Mouse (Mus musculus): ENCODE measurements around the gene Crtc3. TPM values are rescaled to one million over a fixed set of nuclear protein-coding genes. Genes with fewer than 3 reads are reported as not detected.

Crtc3 gene
- total RNA-seq, 2 experiments from 2014 or later = 21.4 to 25.9 TPM

GRCm38 (mm10) chr7:80557161-80557560 is 131.5 kb downstream of the Crtc3 start:
- no peak for DNase-seq (ENCODE audit: low spot score in 2 of 2)

- DNase-seq (ENCODE audit: low spot score in 2 of 2) = no peak
These were observed 132.5 kb downstream of the Crtc3 start for GRCm38 (mm10) chr7:80556166-80556565.

GRCm38 (mm10) chr7:80555146-80555545 is 133.5 kb downstream of the Crtc3 start:
- no peak for DNase-seq (ENCODE audit: low spot score in 2 of 2)

GRCm38 (mm10) chr7:80554180-80555021 is 134.3 kb downstream of the Crtc3 start:
- no peak for DNase-seq (ENCODE audit: low spot score in 2 of 2)

GRCm38 (mm10) chr7:80548513-80549260 is 140.0 kb downstream of the Crtc3 start:
- DNase-seq (ENCODE audit: low spot score in 2 of 2) = no peak

GRCm38 (mm10) chr7:80542139-80542831 is 146.4 kb downstream of the Crtc3 start:
- DNase-seq (ENCODE audit: low spot score in 2 of 2) = no peak

GRCm38 (mm10) chr7:80539581-80539980 is 149.1 kb downstream of the Crtc3 start:
- no peak for DNase-seq (ENCODE audit: low spot score in 2 of 2)

Other genes starting within 250 kb of the Crtc3 start
- gene Blm, start 153.8 kb downstream of the Crtc3 start, total RNA-seq (2021) = 1 to 10 TPM; 7.0 to 8.1 TPM
- gene Iqgap1, start 137.1 kb upstream of the Crtc3 start, total RNA-seq (2021) = 10 to 100 TPM; 28.8 to 37.8 TPM
- 10 to 100 TPM; 13.5 to 14.4 TPM for gene Zscan2, start 172.0 kb upstream of the Crtc3 start, total RNA-seq (2021)
- gene Wdr73, start 212.4 kb upstream of the Crtc3 start, total RNA-seq (2021) = 10 to 100 TPM; 28.4 to 33.4 TPM
- gene Nmb, start 216.2 kb upstream of the Crtc3 start, total RNA-seq (2021) = 10 to 100 TPM in 1 of 2 experiments, 1 to 10 TPM in 1; 9.9 to 12.7 TPM

Measured in layer of hippocampus, postnatal 10 days (tissue).